Mouse (Mus musculus) testis, adult 10 weeks (tissue): ENCODE results near the gene Prm3. TPM values are rescaled to one million over a fixed set of nuclear protein-coding genes. Genes with fewer than 3 reads are reported as not detected.

Experiments
- polyA plus RNA-seq: library from polyadenylated mRNA; stranded (reverse); fragments of 350-450 nt; fragmentation: Illumina TruSeq; extraction: RNeasy Lipid Tissue Mini Kit (QIAGEN cat#74804); gene quantifications from one replicate; pipeline ENCODE4 v1.2.3, GENCODE M21; 2014; ENCODE audit warnings: low read depth, low replicate concordance

The Prm3 gene
- 16.8 TPM for polyA plus RNA-seq

DNA sequence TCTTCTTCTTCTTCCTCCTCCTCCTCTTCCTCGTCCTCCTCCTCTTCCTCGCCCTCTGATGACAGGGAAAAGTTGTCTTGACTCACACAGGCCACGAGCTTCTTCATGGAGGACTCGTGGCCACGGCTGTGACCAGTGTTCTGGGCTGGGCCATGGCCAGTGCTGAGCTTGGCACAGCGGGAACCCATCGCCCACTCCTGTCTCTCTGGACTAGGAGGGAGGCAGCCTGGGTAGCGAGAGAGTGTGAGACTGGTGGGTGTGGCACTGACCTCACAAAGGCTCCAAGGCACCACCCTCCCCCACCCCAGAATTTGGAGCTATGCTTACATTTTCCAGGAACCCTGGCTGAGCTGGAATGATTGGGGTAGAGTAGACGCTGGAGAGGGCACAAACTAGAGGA, at the start of gene Prm3:
Prm3 (minus strand) TSS at position 213 of the 400 bp plus-strand sequence.

GRCm38 (mm10) chr16:10834911-10835587, 44.3 kb upstream of the Prm3 start, which contains the start of gene Rmi2:
Gene Rmi2 (plus strand): TSS chr16:10835059.

DNA sequence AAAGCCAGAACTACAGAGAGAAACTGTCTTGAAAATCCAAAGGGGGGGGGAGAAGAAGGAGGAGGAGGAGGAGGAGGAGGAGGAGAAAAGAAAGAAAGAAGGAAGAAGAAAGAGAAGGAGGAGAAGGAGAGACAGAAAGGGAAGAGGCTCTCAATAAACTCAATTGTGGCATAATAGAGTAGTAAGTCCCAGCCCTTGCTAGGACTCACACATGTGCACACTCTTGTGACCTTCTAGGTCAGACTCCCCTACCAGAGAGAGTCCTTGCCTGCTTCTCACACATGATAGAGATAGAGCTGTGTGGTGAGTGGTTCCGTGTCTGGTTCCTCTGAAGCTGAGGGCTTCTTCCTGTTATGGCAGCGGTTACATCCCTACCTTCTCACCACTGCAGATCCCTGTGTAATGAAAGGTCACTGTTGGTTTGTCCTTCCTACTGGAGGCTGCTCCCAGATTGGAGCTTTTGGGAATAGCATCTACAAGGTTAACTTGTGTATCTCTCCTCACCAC, 22.2 kb upstream of the Prm3 start, which contains the start of gene Gm11172:
Gm11172 (plus strand) TSS at position 51 of the 507 bp plus-strand sequence.

GRCm38 (mm10) chr16:10805789-10806527, 15.2 kb upstream of the Prm3 start, which contains the start of gene Prm1:
Gene Prm1 (minus strand): TSS chr16:10805839.

DNA sequence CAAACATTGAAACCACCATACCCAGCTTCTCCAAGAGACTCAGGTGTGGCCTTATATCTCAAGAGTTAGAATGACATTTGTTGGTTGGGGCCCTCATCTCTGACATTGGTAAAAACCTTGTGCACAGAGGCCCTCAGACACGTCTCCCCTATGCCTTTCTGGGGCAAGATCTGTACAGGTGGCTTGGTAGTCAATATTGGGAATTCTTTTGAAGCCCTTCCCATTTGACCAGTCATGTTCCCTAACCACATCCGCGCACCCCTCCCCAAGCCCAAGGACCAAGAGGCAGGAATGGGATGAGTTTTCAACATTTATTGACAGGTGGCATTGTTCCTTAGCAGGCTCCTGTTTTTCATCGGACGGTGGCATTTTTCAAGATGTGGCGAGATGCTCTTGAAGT, 5.3 kb upstream of the Prm3 start, which contains the start of gene Prm2:
Prm2 (minus strand) TSS at position 101 of the 400 bp plus-strand sequence.

DNA sequence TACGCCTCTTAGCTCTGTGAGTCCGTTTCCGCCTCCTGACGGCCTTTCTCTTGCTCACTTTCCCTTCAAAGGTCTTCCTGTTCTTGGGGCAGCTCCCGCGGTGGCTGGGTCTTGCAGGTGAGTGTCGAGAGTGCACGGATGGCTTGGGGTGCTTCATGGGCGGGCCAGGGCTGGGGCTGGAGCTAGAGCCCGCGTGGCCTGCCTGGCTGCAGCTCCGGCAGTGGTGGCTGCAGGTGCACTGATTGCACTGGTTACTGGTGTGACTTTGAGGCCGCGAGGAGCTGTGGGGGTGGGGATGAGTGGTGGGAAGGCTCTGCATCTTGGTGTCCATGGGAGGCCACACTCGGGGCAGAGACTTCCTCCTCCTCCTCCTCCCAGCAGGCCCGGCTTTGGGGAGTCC, 2.4 kb downstream of the Prm3 start, which contains the start of gene Tnp2:
Tnp2 (minus strand) TSS at position 390 of the 400 bp plus-strand sequence.

DNA sequence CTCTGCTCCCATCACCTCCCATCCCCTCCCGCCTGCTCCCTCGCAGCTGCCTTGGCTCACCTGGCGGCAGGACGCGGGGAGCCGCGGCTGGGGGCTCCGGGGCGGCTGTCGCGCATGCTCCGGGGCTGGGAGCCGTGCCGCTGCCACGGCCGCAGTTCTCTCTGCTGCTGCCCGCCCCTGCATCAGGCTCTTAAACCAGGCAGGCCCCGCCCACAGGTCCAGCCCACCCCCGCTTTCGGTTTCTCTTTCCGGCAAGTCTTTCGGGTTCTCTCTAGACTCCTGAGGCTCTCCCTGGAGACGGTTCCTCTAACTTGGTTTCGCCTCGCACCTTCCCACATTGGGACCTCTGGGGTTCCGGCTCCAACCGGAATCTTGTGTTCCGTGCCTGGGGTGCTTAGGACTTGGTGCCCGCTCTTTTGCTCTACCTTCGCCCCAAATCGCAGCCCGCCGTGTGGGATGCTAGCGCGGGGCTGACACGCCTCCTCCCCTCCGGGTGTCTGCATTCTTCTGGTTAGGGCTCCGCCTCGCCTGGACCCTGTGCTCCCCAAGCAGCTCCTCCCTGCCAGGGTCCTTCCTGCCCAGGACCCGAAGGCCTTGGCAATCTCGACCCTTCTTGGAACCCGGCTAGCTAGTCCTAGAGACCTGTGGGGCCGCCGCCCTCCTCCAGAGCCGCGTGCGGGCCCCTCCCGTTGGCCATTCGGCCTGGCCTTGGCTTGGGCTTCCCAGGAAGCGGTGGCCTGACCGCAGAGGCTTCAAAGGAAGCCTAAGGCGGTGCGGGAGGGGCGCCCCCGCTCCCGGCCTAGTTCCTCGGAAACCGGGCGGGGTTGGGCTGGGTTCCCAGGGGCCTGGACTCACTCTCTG, 5.1 kb downstream of the Prm3 start, which contains the start of gene Socs1:
Socs1 (minus strand) TSS at position 166 of the 861 bp plus-strand sequence.

Other genes with a start within 250 kb of the Prm3 start
- 2.1 TPM for gene Dexi, start 247.9 kb downstream of the Prm3 start, polyA plus RNA-seq
- 14.7 TPM for gene Clec16a, start 245.6 kb downstream of the Prm3 start, polyA plus RNA-seq
- 0.18 TPM for gene Socs1, start 5.4 kb downstream of the Prm3 start, polyA plus RNA-seq
- 597 TPM for gene Tnp2, start 2.3 kb downstream of the Prm3 start, polyA plus RNA-seq
- 58.7 TPM for gene Prm2, start 5.2 kb upstream of the Prm3 start, polyA plus RNA-seq
- 4,022 TPM for gene Prm1, start 14.9 kb upstream of the Prm3 start, polyA plus RNA-seq
- not detected for gene Gm11172, start 22.0 kb upstream of the Prm3 start, polyA plus RNA-seq
- 0.62 TPM for gene Rmi2, start 44.1 kb upstream of the Prm3 start, polyA plus RNA-seq